Mouse (Mus musculus): ENCODE data around the gene Mrps35. TPM values are rescaled to one million over a fixed set of nuclear protein-coding genes. Genes with fewer than 3 reads are reported as not detected.

Mrps35 gene
- polyA plus RNA-seq, 1 experiment = 44.9 TPM

- Histone ChIP-seq H3K27me3 (ENCODE audit: control insufficient read depth, insufficient read depth, insufficient read length) (no peaks in the 10 kb centered on the region), H3K36me3 (ENCODE audit: control insufficient read depth, insufficient read depth) (peaks cover 28% of the 10 kb centered on the region), H3ac (ENCODE audit: control insufficient read depth, insufficient read length) (no peak overlapping the region), H3K79me2 (ENCODE audit: control insufficient read depth, insufficient read depth) (no peaks in the 10 kb centered on the region), H3K4me2 (ENCODE audit: low read depth) (no peak overlapping the region), H3K4me3 (no peak overlapping the region)
- TF ChIP-seq MYOG (IDR thresholded peaks at IDR 0.05; ENCODE audit: control insufficient read depth in 1 of 3, insufficient read depth in 1 of 3, insufficient read length in 2 of 3, low read depth in 2 of 3) (no peak), POLR2A (IDR thresholded peaks at IDR 0.05; ENCODE audit: insufficient read length, low read depth) (no peak), REST (IDR thresholded peaks at IDR 0.05; ENCODE audit: insufficient read depth, insufficient read length) (no peak), POLR2AphosphoS2 (IDR thresholded peaks at IDR 0.05; ENCODE audit: insufficient read length, low read depth) (no peak), MAX (IDR thresholded peaks at IDR 0.05; ENCODE audit: low read depth) (no peak), E2F4 (IDR thresholded peaks at IDR 0.05; ENCODE audit: insufficient read depth) (no peak), USF1 (IDR thresholded peaks at IDR 0.05; ENCODE audit: low read depth) (no peak), CEBPB (IDR thresholded peaks at IDR 0.05; ENCODE audit: insufficient read depth, poor library complexity, severe bottlenecking) (no peak), TCF12 (IDR thresholded peaks at IDR 0.05; ENCODE audit: insufficient read depth, poor library complexity, severe bottlenecking) (no peak), MYOD1 (IDR thresholded peaks at IDR 0.05; ENCODE audit: control insufficient read depth in 1 of 3, insufficient read length in 2 of 3, low read depth in 2 of 3) (no peak), SRF (IDR thresholded peaks at IDR 0.05; ENCODE audit: control insufficient read depth, insufficient read length, low read depth) (no peak), TCF3 (IDR thresholded peaks at IDR 0.05; ENCODE audit: insufficient read length, low read depth) (no peak)
Measured at GRCm38 (mm10) chr6:147051666-147052065, 9.1 kb downstream of the Mrps35 start.

- Histone ChIP-seq H3ac (ENCODE audit: control insufficient read depth, insufficient read length) (no peak overlapping the region), H3K4me3 (no peak overlapping the region), H3K79me2 (ENCODE audit: control insufficient read depth, insufficient read depth) (no peaks in the 10 kb centered on the region), H3K4me2 (ENCODE audit: low read depth) (no peak overlapping the region), H3K27me3 (ENCODE audit: control insufficient read depth, insufficient read depth, insufficient read length) (no peaks in the 10 kb centered on the region), H3K36me3 (ENCODE audit: control insufficient read depth, insufficient read depth) (peaks cover 24% of the 10 kb centered on the region)
- TF ChIP-seq USF1 (IDR thresholded peaks at IDR 0.05; ENCODE audit: low read depth) (no peak), POLR2A (IDR thresholded peaks at IDR 0.05; ENCODE audit: insufficient read length, low read depth) (no peak), REST (IDR thresholded peaks at IDR 0.05; ENCODE audit: insufficient read depth, insufficient read length) (no peak), E2F4 (IDR thresholded peaks at IDR 0.05; ENCODE audit: insufficient read depth) (no peak), TCF3 (IDR thresholded peaks at IDR 0.05; ENCODE audit: insufficient read length, low read depth) (no peak), MAX (IDR thresholded peaks at IDR 0.05; ENCODE audit: low read depth) (no peak), MYOD1 (IDR thresholded peaks at IDR 0.05; ENCODE audit: control insufficient read depth in 1 of 3, insufficient read length in 2 of 3, low read depth in 2 of 3) (no peak), TCF12 (IDR thresholded peaks at IDR 0.05; ENCODE audit: insufficient read depth, poor library complexity, severe bottlenecking) (no peak), CEBPB (IDR thresholded peaks at IDR 0.05; ENCODE audit: insufficient read depth, poor library complexity, severe bottlenecking) (no peak), MYOG (IDR thresholded peaks at IDR 0.05; ENCODE audit: control insufficient read depth in 1 of 3, insufficient read depth in 1 of 3, insufficient read length in 2 of 3, low read depth in 2 of 3) (no peak), SRF (IDR thresholded peaks at IDR 0.05; ENCODE audit: control insufficient read depth, insufficient read length, low read depth) (no peak), POLR2AphosphoS2 (IDR thresholded peaks at IDR 0.05; ENCODE audit: insufficient read length, low read depth) (no peak)
Measured at GRCm38 (mm10) chr6:147052440-147052839, 9.9 kb downstream of the Mrps35 start.

- TF ChIP-seq REST (IDR thresholded peaks at IDR 0.05; ENCODE audit: insufficient read depth, insufficient read length) = no peak
- TF ChIP-seq MYOD1 (IDR thresholded peaks at IDR 0.05; ENCODE audit: control insufficient read depth in 1 of 3, insufficient read length in 2 of 3, low read depth in 2 of 3) = no peak
- no peak for TF ChIP-seq POLR2A (IDR thresholded peaks at IDR 0.05; ENCODE audit: insufficient read length, low read depth)
- TF ChIP-seq USF1 (IDR thresholded peaks at IDR 0.05; ENCODE audit: low read depth) = no peak
- TF ChIP-seq CEBPB (IDR thresholded peaks at IDR 0.05; ENCODE audit: insufficient read depth, poor library complexity, severe bottlenecking) = no peak
- TF ChIP-seq POLR2AphosphoS2 (IDR thresholded peaks at IDR 0.05; ENCODE audit: insufficient read length, low read depth) = no peak
- no peak for TF ChIP-seq TCF3 (IDR thresholded peaks at IDR 0.05; ENCODE audit: insufficient read length, low read depth)
- TF ChIP-seq E2F4 (IDR thresholded peaks at IDR 0.05; ENCODE audit: insufficient read depth) = no peak
- no peak for TF ChIP-seq TCF12 (IDR thresholded peaks at IDR 0.05; ENCODE audit: insufficient read depth, poor library complexity, severe bottlenecking)
- TF ChIP-seq MYOG (IDR thresholded peaks at IDR 0.05; ENCODE audit: control insufficient read depth in 1 of 3, insufficient read depth in 1 of 3, insufficient read length in 2 of 3, low read depth in 2 of 3) = no peak
- no peak for TF ChIP-seq MAX (IDR thresholded peaks at IDR 0.05; ENCODE audit: low read depth)
- H3K36me3 ChIP-seq (ENCODE audit: control insufficient read depth, insufficient read depth) = peaks cover 21% of the 10 kb centered on the region
- no peaks in the 10 kb centered on the region for H3K79me2 ChIP-seq (ENCODE audit: control insufficient read depth, insufficient read depth)
- H3K4me3 ChIP-seq = no peak overlapping the region
- H3K4me2 ChIP-seq (ENCODE audit: low read depth) = no peak overlapping the region
- H3ac ChIP-seq (ENCODE audit: control insufficient read depth, insufficient read length) = no peak overlapping the region
- no peaks in the 10 kb centered on the region for H3K27me3 ChIP-seq (ENCODE audit: control insufficient read depth, insufficient read depth, insufficient read length)
Measured at GRCm38 (mm10) chr6:147053785-147054646, 11.5 kb downstream of the Mrps35 start.

- Histone ChIP-seq H3K27me3 (ENCODE audit: control insufficient read depth, insufficient read depth, insufficient read length) (no peaks in the 10 kb centered on the region), H3K4me3 (no peak overlapping the region), H3ac (ENCODE audit: control insufficient read depth, insufficient read length) (no peak overlapping the region), H3K36me3 (ENCODE audit: control insufficient read depth, insufficient read depth) (peaks cover 12% of the 10 kb centered on the region), H3K4me2 (ENCODE audit: low read depth) (no peak overlapping the region), H3K79me2 (ENCODE audit: control insufficient read depth, insufficient read depth) (no peaks in the 10 kb centered on the region)
- TF ChIP-seq CEBPB (IDR thresholded peaks at IDR 0.05; ENCODE audit: insufficient read depth, poor library complexity, severe bottlenecking) = no peak
- no peak for TF ChIP-seq MYOG (IDR thresholded peaks at IDR 0.05; ENCODE audit: control insufficient read depth in 1 of 3, insufficient read depth in 1 of 3, insufficient read length in 2 of 3, low read depth in 2 of 3)
- no peak for TF ChIP-seq E2F4 (IDR thresholded peaks at IDR 0.05; ENCODE audit: insufficient read depth)
- no peak for TF ChIP-seq TCF3 (IDR thresholded peaks at IDR 0.05; ENCODE audit: insufficient read length, low read depth)
- no peak for TF ChIP-seq MYOD1 (IDR thresholded peaks at IDR 0.05; ENCODE audit: control insufficient read depth in 1 of 3, insufficient read length in 2 of 3, low read depth in 2 of 3)
Measured at GRCm38 (mm10) chr6:147055374-147055977, 12.9 kb downstream of the Mrps35 start.
